Comparison of ENCODE assay signal across 9 mouse cellular contexts in genomic region chr11:62643011-62643631, GRCm38 (mm10). TPM values are rescaled to one million over a fixed set of nuclear protein-coding genes. Genes with fewer than 3 reads are reported as not detected.
DNase-seq lines count a peak whose midpoint lies in the region; ATAC-seq lines count a peak whose summit lies in the region.
"Had no signal": no experiment of that assay in that cellular context is flagged by ENCODE, and none has a peak within 500 bp of the region (broad histone marks: within the 10 kb centered on the region; RNA-seq: fewer than 3 reads in every experiment).

No protein-coding gene starts in this region.

- no peak overlapping the region for H3K4me3 ChIP-seq in kidney, embryonic 14.5 days (ENCODE audit: low read length)
- no peak overlapping the region for H3K4me3 ChIP-seq in kidney, embryonic 15.5 days (replicated peaks)
- H3K4me3 ChIP-seq in midbrain, embryonic 15.5 days = no peak overlapping the region

- no peak overlapping the region for H3K27ac ChIP-seq in kidney, embryonic 14.5 days (ENCODE audit: low read depth, low read length)
- H3K27ac ChIP-seq in kidney, embryonic 15.5 days = peak overlapping the region; percentile 64
- peak overlapping the region; percentile 27 for H3K27ac ChIP-seq in midbrain, embryonic 15.5 days

- H3K4me1 ChIP-seq in kidney, embryonic 14.5 days (ENCODE audit: control insufficient read depth, insufficient read depth, low read length) = peaks cover 48% of the 10 kb centered on the region
- H3K4me1 ChIP-seq in kidney, embryonic 15.5 days = peaks cover 76% of the 10 kb centered on the region
- peaks cover 49% of the 10 kb centered on the region for H3K4me1 ChIP-seq in midbrain, embryonic 15.5 days

- H3K36me3 ChIP-seq in kidney, embryonic 14.5 days (ENCODE audit: control insufficient read depth, insufficient read depth, low read length) = peaks cover 5% of the 10 kb centered on the region; the same call in 1 of the 2 replicates
- peaks cover 8% of the 10 kb centered on the region; the same call in 1 of the 2 replicates for H3K36me3 ChIP-seq in kidney, embryonic 15.5 days
- H3K36me3 ChIP-seq in midbrain, embryonic 15.5 days (replicated peaks) = no peaks in the 10 kb centered on the region
- H3K36me3 ChIP-seq: G1E had no signal

- no peak for ATAC-seq in kidney, embryonic 14.5 days (ENCODE audit: low FRiP score, low TSS enrichment)
- no peak for ATAC-seq in kidney, embryonic 15.5 days (replicated peaks; ENCODE audit: low FRiP score)
- no peak for ATAC-seq in midbrain, embryonic 15.5 days (replicated peaks)
- ATAC-seq in erythroid progenitor cell, adult 5-6 weeks (replicated peaks; ENCODE audit: low FRiP score, poor library complexity, severe bottlenecking) = no peak

- H3K9ac ChIP-seq in kidney, embryonic 14.5 days (ENCODE audit: low read depth, low read length) = no peak overlapping the region
- H3K9ac ChIP-seq in kidney, embryonic 15.5 days = no peak overlapping the region
- H3K9ac ChIP-seq in midbrain, embryonic 15.5 days = no peak overlapping the region

- H3K27me3 ChIP-seq in kidney, embryonic 14.5 days (ENCODE audit: control insufficient read depth, insufficient read depth, low read length) = no peaks in the 10 kb centered on the region
- H3K27me3 ChIP-seq in kidney, embryonic 15.5 days = no peaks in the 10 kb centered on the region
- H3K27me3 ChIP-seq in midbrain, embryonic 15.5 days (replicated peaks) = no peaks in the 10 kb centered on the region

- peak; percentile 89 for DNase-seq in kidney, adult 11 months
- peak; percentile 59 for DNase-seq in adrenal gland, postnatal 25 days
- peak; percentile 59 for DNase-seq in gastrocnemius, postnatal 14 days
- no peak for DNase-seq in layer of hippocampus, adult 18-20 months (ENCODE audit: low spot score in 2 of 2)

- H3K4me2 ChIP-seq in kidney, embryonic 14.5 days (replicated peaks; ENCODE audit: low read depth, low read length) = no peak overlapping the region
- no peak overlapping the region for H3K4me2 ChIP-seq in kidney, embryonic 15.5 days
- H3K4me2 ChIP-seq in midbrain, embryonic 15.5 days = no peak overlapping the region

- WGBS in kidney, embryonic 14.5 days = 64% methylated on average over 8 of the region's 8 CpGs
- WGBS in kidney, embryonic 15.5 days = 63% methylated on average over 8 of the region's 8 CpGs
- 59% methylated on average over 8 of the region's 8 CpGs for WGBS in midbrain, embryonic 15.5 days

- intact Hi-C loops in gastrocnemius, postnatal 14 days (cut with DNase I; ENCODE audit: low total_unique reads) = no loop called here

- no peaks in the 10 kb centered on the region for H3K9me3 ChIP-seq in kidney, embryonic 14.5 days (ENCODE audit: control insufficient read depth, low read length)
- no peaks in the 10 kb centered on the region for H3K9me3 ChIP-seq in kidney, embryonic 15.5 days (replicated peaks)
- H3K9me3 ChIP-seq in midbrain, embryonic 15.5 days = no peaks in the 10 kb centered on the region

RNA-seq across cellular contexts. Expression of gene Lrrc75a, which starts 5.2 kb away (rescaled TPM):
- 16.4 and 18.7 TPM in 2 replicates for polyA plus RNA-seq in kidney, embryonic 14.5 days (2014; fragmentation: Nextera tagmentation; extraction: Ambion mirVana)
- total RNA-seq in adrenal gland, postnatal 25 days (2021) = 37.2 and 44.9 TPM in 2 replicates
- 1 to 10 TPM; 7.2 to 8.8 TPM for total RNA-seq in gastrocnemius, postnatal 14 days (2021)
- polyA plus RNA-seq in kidney, embryonic 15.5 days (2015; fragmentation: Nextera tagmentation; extraction: Ambion mirVana) = 14.3 and 15.7 TPM in 2 replicates
- polyA plus RNA-seq in midbrain, embryonic 15.5 days (2015; fragmentation: Nextera tagmentation; extraction: Ambion mirVana) = 12.1 and 12.4 TPM in 2 replicates
- 2.9 TPM in 1 of 2 replicates, not detected in the other for total RNA-seq in erythroid progenitor cell, adult 5-6 weeks (2015; ENCODE audit: low replicate concordance)
- total RNA-seq in erythroid progenitor cell, adult 5-6 weeks (2017; ENCODE audit: low replicate concordance) = 0.53 TPM in 1 of 2 replicates, not detected in the other
- 1 to 10 TPM; 8.5 to 8.7 TPM for total RNA-seq in layer of hippocampus, adult 18-20 months (2021)

RNA-seq across cellular contexts. Expression of gene Mmgt2, which starts 5.3 kb away (rescaled TPM):
- 63.4 and 63.8 TPM in 2 replicates for polyA plus RNA-seq in kidney, embryonic 14.5 days (2014; fragmentation: Nextera tagmentation; extraction: Ambion mirVana)
- 35.7 and 49.0 TPM in 2 replicates for total RNA-seq in adrenal gland, postnatal 25 days (2021)
- total RNA-seq in gastrocnemius, postnatal 14 days (2021) = 1 to 10 TPM; 5.5 to 7.8 TPM
- 67.3 and 70.4 TPM in 2 replicates for polyA plus RNA-seq in kidney, embryonic 15.5 days (2015; fragmentation: Nextera tagmentation; extraction: Ambion mirVana)
- polyA plus RNA-seq in midbrain, embryonic 15.5 days (2015; fragmentation: Nextera tagmentation; extraction: Ambion mirVana) = 21.6 and 23.3 TPM in 2 replicates
- 1.8 and 3.8 TPM in 2 replicates for total RNA-seq in erythroid progenitor cell, adult 5-6 weeks (2015; ENCODE audit: low replicate concordance)
- 3.0 and 4.5 TPM in 2 replicates for total RNA-seq in erythroid progenitor cell, adult 5-6 weeks (2017; ENCODE audit: low replicate concordance)
- total RNA-seq in layer of hippocampus, adult 18-20 months (2021) = 10 to 100 TPM; 14.2 to 15.9 TPM

Comparison
In these comparisons a context has a peak if more than half of its experiments do, and no peak if none do; other contexts are left out.
1. DNase-seq: peak in kidney, adult 11 months (single experiment), adrenal gland, postnatal 25 days (single experiment) and gastrocnemius, postnatal 14 days (single experiment); none in layer of hippocampus, adult 18-20 months (0 of 2).